Mouse (Mus musculus): ENCODE data around the gene Csf2. TPM values are rescaled to one million over a fixed set of nuclear protein-coding genes. Genes with fewer than 3 reads are reported as not detected.

Csf2 gene
- not detected for polyA plus RNA-seq (2014; fragmentation: Illumina TruSeq; extraction: RNeasy Lipid Tissue Mini Kit (QIAGEN cat#74804); ENCODE audit: low read depth, low replicate concordance)

DNA sequence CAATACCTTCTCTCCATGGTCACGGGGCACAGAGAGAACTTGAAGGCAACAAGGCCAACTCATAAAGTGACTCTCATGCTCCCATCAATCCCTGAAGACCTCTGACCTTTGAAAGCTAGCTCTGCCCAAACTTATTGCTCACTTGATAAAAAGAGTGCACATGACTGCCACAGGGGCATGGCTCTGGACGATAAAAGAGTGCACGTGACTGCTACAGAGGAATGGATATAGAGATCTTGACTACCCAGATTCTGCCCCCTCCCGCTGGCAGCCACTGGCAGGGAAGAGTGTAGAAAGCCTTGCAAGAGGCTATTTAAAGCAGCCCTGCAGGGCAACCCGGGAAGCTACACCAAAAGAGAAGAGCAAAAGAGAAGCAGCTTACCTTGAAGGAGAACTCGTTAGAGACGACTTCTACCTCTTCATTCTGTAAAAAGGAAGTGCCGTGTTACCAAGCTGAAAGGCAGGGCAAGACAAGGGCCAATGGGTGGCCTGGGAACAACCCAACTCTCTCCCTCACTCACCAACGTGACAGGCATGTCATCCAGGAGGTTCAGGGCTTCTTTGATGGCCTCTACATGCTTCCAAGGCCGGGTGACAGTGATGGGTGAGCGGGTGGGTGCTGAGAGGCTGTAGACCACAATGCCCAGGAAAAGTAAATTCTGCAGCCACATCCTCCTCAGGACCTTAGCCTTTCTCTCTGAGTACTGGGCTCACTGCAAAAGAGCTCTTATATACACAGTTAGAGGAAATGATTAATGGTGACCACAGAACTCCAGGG is at the start of gene Csf2:
Gene Csf2 (minus strand): TSS at position 728 of the 778 bp plus-strand sequence.

GRCm38 (mm10) chr11:54267177-54267576 is 17.7 kb upstream of the Csf2 start, which contains the start of gene Il3:
Il3 (minus strand) TSS chr11:54267277.

Other genes starting within 250 kb of the Csf2 start
- 0.43 TPM for gene Slc22a4, start 221.6 kb downstream of the Csf2 start, polyA plus RNA-seq (2014; fragmentation: Illumina TruSeq; extraction: RNeasy Lipid Tissue Mini Kit (QIAGEN cat#74804); ENCODE audit: low read depth, low replicate concordance)
- 0.18 TPM for gene Pdlim4, start 180.7 kb downstream of the Csf2 start, polyA plus RNA-seq (2014; fragmentation: Illumina TruSeq; extraction: RNeasy Lipid Tissue Mini Kit (QIAGEN cat#74804); ENCODE audit: low read depth, low replicate concordance)
- 1.9 TPM for gene P4ha2, start 149.6 kb downstream of the Csf2 start, polyA plus RNA-seq (2014; fragmentation: Illumina TruSeq; extraction: RNeasy Lipid Tissue Mini Kit (QIAGEN cat#74804); ENCODE audit: low read depth, low replicate concordance)
- gene Il3, start 17.6 kb upstream of the Csf2 start, polyA plus RNA-seq (2014; fragmentation: Illumina TruSeq; extraction: RNeasy Lipid Tissue Mini Kit (QIAGEN cat#74804); ENCODE audit: low read depth, low replicate concordance) = not detected
- 65.8 TPM for gene Acsl6, start 54.1 kb upstream of the Csf2 start, polyA plus RNA-seq (2014; fragmentation: Illumina TruSeq; extraction: RNeasy Lipid Tissue Mini Kit (QIAGEN cat#74804); ENCODE audit: low read depth, low replicate concordance)
- 40.8 TPM for gene Meikin, start 121.0 kb upstream of the Csf2 start, polyA plus RNA-seq (2014; fragmentation: Illumina TruSeq; extraction: RNeasy Lipid Tissue Mini Kit (QIAGEN cat#74804); ENCODE audit: low read depth, low replicate concordance)
- gene Fnip1, start 188.5 kb upstream of the Csf2 start, polyA plus RNA-seq (2014; fragmentation: Illumina TruSeq; extraction: RNeasy Lipid Tissue Mini Kit (QIAGEN cat#74804); ENCODE audit: low read depth, low replicate concordance) = 111 TPM